Mouse (Mus musculus): ENCODE measurements around the gene Prkch. TPM values are rescaled to one million over a fixed set of nuclear protein-coding genes. Genes with fewer than 3 reads are reported as not detected.
"Not testable (repeated sequence)": the region's sequence is repeated elsewhere in the genome, so short reads cannot be mapped to it uniquely, and the experiment has no call there.

The Prkch gene
- 15.9 and 18.0 TPM in 2 replicates for total RNA-seq (2017)

DNA sequence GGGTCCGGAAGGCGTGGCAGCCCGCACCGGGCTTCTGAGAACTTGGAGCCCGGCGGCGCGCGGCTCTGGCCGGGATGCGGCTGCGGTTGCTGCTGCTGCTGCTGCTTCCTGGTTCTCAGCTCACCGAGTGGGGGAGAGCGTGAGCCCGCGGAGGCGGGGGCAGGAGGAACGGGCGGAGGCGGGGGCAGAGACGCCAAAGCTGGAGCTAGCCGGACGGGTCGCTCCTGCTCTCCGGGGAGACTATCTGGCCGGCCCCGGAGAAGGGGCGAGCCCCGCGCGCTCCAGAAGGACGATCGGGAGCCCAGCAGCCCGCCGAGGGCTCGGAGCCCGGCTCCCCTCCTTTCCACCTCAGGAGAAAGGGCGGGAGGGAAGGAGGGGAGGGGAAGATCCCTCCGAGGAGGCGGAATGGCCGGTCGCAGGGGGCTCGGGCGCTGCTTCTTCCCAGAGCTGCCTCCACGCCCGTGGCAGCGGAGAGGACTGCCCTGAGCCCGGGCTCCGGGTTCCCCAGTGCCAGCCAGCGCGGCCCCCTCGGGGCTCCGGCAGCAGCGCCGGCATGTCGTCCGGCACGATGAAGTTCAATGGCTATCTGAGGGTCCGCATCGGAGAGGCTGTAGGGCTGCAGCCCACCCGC is at the start of gene Prkch:
Gene Prkch, plus strand, starts transcription at position 187 of the 631 bp plus-strand sequence.
- ATAC-seq (replicated peaks; ENCODE audit: low read depth, poor library complexity, severe bottlenecking) = peak; percentile 91

DNA sequence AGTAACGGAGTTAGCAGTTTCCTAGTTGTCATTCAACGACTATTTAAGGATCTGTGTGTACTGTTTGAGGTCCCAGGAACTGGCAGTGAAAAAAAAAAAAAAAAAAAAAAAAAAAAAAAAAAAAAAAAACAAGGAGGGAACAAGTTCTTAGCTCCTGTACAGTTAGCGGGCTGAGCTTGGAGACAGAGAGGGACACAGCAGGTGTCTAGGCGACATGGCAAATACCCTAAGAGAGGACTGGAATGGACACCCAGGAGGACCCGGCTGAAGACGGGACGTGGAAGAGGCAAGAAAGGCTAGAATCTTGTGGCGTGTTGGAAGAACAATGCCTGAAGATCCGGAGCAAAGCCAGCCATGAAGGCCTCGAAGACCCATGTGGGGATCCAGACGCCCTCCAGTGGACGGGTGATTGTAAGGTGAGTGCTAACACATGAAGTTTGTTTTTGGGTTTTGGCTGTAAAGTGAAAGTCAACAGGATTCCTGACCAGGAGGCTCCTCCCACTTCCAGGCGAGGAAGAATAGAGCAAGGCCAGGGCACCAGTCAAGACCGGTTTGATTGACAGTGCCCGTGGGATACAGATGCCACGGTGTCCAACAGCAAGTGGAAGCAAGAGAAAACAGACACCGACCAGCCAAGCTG is 47.0 kb upstream of the Prkch start:
- peak; percentile 80 for ATAC-seq (replicated peaks; ENCODE audit: low read depth, poor library complexity, severe bottlenecking)

- ATAC-seq (replicated peaks; ENCODE audit: low read depth, poor library complexity, severe bottlenecking) = not testable (repeated sequence)
These were observed 46.5 kb upstream of the Prkch start for GRCm38 (mm10) chr12:73538139-73538508.

GRCm38 (mm10) chr12:73539151-73539550 is 45.4 kb upstream of the Prkch start:
- no peak for ATAC-seq (replicated peaks; ENCODE audit: low read depth, poor library complexity, severe bottlenecking)

GRCm38 (mm10) chr12:73540402-73540801 is 44.2 kb upstream of the Prkch start:
- no peak for ATAC-seq (replicated peaks; ENCODE audit: low read depth, poor library complexity, severe bottlenecking)

GRCm38 (mm10) chr12:73543191-73543590 is 41.4 kb upstream of the Prkch start:
- no peak for ATAC-seq (replicated peaks; ENCODE audit: low read depth, poor library complexity, severe bottlenecking)

DNA sequence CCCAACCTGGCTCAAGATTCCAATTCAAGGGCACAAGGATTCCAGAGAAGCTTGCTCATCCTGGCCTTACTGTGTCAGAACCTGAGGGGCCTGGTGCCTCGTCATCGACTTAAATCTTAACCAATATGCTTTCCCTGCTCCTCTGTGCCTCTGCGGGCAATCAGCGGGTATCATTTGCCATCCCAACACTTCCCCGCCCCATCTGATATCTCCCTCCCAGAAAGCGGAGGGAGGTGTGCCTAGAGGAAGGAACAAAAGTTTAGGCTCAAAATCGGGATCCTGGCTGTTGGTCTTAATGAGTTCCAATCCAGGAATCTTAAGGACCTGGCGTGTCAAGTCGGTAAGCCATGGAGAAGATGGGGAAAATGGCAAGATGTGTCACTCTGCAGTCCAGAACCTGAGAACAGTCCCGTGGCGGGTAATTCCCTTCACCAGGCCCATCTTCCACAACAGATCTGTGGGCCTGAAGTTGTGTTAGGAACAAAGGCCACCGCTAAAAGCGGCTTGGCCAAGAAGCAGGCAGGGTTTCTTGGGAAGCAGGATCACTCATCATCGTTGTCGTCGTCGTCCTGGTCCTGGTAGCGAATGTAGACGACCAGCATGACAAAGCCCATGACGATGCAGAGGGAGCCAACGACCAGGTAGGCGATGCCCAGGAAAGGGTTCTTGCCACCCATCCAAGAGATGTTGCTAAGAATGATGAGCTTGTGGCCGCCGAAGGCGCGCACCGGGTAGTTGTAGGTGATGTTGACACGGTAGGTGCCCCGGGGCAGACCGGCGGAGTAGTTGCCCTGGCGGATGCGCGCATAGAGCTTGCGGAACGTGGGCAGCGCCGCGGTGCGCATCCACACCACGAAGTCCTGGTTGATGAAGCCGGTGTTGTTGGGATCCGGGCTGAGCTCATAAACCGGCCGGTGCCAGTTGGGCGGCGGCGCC is 39.6 kb upstream of the Prkch start:
- peak; percentile 27; the same call in 1 of the 2 replicates for ATAC-seq (replicated peaks; ENCODE audit: low read depth, poor library complexity, severe bottlenecking)

DNA sequence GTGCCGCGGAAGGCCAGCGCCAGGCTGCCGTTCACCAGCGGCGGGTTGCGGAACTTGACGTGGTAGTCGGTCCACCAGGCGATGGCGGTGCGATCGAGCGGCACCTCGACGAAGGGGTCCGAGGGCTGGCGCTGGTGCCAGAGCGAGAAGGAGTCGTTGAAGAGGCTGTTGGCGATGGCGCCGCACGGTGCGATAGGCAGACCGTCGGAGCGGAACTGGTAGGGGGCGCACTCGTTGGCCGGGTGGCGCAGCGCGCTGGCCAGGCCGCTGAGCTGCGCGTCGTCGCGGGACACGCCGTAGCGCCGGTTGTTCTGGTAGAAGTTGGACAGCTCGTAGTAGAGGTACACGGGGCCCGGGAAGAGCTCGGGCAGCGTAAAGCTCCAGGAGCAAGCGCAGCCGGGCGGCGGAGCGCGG is 38.9 kb upstream of the Prkch start:
- peak; percentile 55 for ATAC-seq (replicated peaks; ENCODE audit: low read depth, poor library complexity, severe bottlenecking)

DNA sequence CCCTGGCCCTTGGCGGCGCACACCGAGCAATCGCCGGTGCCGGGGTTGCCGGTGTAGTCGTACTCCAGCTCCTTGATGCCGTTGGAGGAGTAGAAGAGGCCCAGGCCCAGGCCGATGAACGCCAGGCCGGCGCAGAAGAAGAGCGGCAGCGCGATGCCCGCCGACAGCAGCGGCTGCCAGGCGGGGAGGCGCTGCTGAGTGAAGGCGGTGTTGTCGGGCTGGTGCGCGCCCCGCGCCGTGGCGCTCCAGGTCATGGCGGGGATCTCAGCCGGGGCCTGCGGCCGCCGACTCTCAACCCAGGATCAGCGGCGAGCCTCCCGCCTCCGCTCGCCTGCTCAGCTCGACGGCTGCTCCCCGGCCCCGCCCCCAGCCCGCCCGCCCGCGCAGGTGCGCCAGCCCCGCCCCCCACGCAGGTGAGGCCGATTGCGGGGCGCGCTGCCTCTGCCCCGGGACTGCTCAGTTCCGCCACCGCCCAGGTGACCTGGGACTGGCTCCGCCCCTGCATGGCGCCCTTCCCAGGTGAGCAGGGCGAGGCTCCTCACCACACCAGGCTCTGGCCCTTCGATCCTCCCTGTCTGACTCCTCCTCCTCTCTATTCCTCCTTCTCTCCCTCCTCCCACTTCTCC is 38.4 kb upstream of the Prkch start, which contains the start of gene Tmem30b:
Gene Tmem30b, minus strand, starts transcription at position 307 of the 626 bp plus-strand sequence.
- ATAC-seq (replicated peaks; ENCODE audit: low read depth, poor library complexity, severe bottlenecking) = no peak; the same call in 1 of the 2 replicates

DNA sequence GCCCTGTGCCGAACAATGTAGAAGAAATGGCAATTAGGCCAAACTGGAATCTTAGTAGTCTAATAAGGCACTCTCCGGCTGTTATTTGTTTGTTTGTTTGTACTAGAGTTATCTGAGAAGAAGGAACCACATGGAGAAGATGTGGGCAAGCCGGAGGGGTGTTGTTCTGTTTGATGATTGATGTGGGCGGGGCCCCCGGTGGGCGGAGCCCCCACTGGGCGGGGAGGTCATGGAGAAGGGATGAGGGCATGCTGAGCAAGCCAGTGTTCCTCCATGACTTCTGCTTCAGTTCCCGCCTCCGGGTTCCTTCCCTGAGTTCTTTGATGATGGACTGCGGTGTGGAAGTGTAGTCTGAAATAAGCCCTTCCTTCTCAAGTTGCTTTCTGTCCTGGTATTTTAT is 37.0 kb upstream of the Prkch start:
- no peak for ATAC-seq (replicated peaks; ENCODE audit: low read depth, poor library complexity, severe bottlenecking)

DNA sequence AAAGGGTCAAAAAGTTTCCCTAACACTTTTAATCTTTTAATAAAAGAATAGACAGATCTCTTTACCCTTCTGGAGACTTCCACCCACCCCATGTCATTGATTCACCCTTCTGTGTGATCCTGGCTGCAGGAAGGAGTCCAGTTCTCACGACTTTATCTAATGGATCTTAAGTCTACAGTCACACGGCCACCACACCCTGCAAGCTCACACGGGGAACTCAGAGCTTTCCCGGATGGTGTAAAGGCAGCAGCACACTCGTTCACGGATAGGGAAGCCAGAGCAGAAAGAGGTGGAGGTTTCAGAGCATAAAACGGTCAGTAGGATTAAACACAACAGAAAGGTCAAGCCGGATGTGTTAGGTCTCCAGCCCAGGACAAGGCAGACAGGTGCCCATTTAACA is 36.3 kb upstream of the Prkch start:
- no peak for ATAC-seq (replicated peaks; ENCODE audit: low read depth, poor library complexity, severe bottlenecking)

GRCm38 (mm10) chr12:73554155-73554554 is 30.4 kb upstream of the Prkch start:
- peak; percentile 95 for ATAC-seq (replicated peaks; ENCODE audit: low read depth, poor library complexity, severe bottlenecking)

DNA sequence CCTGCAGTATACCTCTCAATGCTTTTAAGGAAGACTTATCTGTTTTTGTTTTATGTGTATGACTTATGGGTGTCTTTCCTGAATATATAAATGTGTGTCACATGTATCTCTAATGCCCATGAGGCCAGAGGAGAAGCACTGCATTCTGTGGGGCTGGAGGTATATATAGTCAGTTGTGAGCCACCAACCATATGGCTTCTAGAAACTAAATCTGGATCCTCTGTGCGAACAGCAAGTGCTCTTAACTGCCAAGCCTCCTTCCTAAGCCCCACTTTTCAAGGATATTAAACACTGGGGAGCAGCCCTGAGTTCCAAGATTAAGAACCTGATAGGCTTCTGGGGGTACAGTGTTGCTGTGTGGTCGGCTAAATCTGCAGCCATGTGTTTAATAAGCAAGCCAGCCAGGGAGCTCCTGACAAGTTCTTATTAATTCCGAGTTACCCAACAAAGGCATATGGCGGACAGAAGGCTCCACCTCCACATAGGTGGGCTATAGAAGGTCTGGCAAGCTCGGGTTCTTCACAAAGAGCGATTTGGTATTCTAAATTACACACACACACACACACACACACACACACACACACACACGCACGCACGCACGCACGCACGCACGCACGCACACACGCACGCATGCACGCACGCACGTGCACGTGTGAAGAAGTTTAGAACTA is 25.9 kb upstream of the Prkch start:
- no peak for ATAC-seq (replicated peaks; ENCODE audit: low read depth, poor library complexity, severe bottlenecking)

DNA sequence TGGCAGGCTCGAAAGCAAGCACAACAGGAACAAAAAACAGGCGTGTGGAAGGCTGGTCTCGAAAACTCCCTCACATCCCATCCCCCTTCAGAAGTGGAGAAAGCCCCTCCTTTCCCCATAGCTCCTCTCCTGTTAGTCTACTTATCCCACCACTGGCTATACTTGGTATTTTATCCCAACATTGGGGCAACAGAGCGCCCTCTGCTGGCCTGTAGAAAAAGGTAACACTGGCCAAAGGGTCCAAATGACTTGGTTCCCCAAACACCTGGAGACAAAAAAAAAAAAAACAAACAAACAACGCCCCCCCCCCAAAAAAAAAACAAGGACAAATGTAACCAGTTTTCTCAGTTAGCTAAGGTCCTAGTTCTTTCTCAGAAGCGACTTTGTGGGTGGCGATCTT is 24.5 kb upstream of the Prkch start:
- ATAC-seq (replicated peaks; ENCODE audit: low read depth, poor library complexity, severe bottlenecking) = peak; percentile 60

- ATAC-seq (replicated peaks; ENCODE audit: low read depth, poor library complexity, severe bottlenecking) = not testable (repeated sequence)
These were observed 21.5 kb upstream of the Prkch start for GRCm38 (mm10) chr12:73563122-73563521.

GRCm38 (mm10) chr12:73564176-73564575 is 20.4 kb upstream of the Prkch start:
- ATAC-seq (replicated peaks; ENCODE audit: low read depth, poor library complexity, severe bottlenecking) = no peak

GRCm38 (mm10) chr12:73564795-73565619 is 19.6 kb upstream of the Prkch start:
- ATAC-seq (replicated peaks; ENCODE audit: low read depth, poor library complexity, severe bottlenecking) = peak; percentile 63

- ATAC-seq (replicated peaks; ENCODE audit: low read depth, poor library complexity, severe bottlenecking) = no peak
These were observed 19.0 kb upstream of the Prkch start for GRCm38 (mm10) chr12:73565620-73565969.

GRCm38 (mm10) chr12:73574632-73575031 is 10.0 kb upstream of the Prkch start:
- ATAC-seq (replicated peaks; ENCODE audit: low read depth, poor library complexity, severe bottlenecking) = peak; percentile 87
